Comparison of ENCODE assay signal across 8 mouse cellular contexts in the genomic region with DNA sequence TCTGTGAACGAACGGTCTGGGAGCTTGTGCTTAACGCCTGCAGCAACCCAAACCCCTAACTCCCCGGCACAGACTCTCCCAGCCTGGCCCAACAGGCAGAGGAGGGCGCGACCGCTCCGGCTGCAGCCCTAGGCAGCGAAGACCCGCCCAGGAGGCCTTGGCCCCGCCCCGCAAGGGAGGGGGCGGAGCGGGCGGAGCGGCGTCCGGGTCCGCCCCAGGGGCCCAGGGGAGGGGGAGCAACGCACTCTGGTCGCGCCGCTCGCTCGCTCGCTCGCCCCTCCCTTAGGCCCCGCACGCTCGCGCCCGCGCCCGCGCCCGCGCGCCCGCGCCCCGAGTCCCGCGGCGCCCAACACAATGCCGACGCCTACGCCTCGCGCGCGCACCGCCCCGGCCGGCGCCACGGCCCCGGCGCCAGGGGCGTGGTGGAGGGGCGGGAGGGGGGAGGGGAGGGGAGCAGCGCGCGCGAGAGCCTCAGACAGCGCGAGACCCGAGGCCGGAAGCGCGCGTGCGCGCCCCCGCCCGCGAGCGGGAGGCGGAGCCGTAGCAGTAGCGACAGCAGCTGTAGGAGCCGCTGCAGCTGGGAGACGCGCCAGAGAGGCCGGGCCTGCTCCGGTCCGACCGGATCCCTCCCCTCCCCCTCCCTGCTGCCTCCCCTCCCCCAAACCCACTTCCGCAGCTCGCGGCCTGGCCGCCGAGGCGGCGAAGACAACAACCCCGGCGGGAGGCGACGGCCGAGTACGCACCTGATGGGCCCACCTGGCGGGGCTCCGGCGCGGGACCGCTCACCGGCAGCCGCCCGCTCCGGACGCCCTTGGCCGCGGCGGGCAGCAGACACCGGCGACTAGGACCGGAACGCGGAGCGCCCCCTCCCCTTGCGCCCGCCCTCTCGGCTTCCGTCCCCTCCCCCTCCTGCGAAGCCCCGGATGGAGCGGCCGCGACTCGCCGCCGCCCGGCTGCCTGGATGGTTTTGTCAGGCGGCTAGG. TPM values are rescaled to one million over a fixed set of nuclear protein-coding genes. Genes with fewer than 3 reads are reported as not detected.
DNase-seq lines count a peak whose midpoint lies in the region; ATAC-seq and TF ChIP-seq lines count a peak whose summit lies in the region.

No protein-coding gene starts in this region.

- H3K4me1 ChIP-seq in bone marrow macrophage, adult 2 months (ENCODE audit: control insufficient read depth, insufficient read depth, low read length) = peaks cover 35% of the 10 kb centered on the region
- H3K4me1 ChIP-seq in embryonic fibroblast, embryonic 13.5 days (ENCODE audit: control insufficient read depth, insufficient read depth, low read length) = peaks cover 10% of the 10 kb centered on the region
- peaks cover 52% of the 10 kb centered on the region for H3K4me1 ChIP-seq in heart, embryonic 10.5 days
- peaks cover 55% of the 10 kb centered on the region for H3K4me1 ChIP-seq in kidney, embryonic 15.5 days

- DNase-seq in A20 (ENCODE audit: low read depth, low spot score) (peak; percentile 94), liver (peak; percentile 97)
- DNase-seq in heart, embryonic 10.5 days (ENCODE audit: low spot score) = peak; percentile 97
- DNase-seq in spleen, postnatal 4 days (ENCODE audit: low spot score in 2 of 2) = peak; percentile 93 to 95

- under 1% methylated on average over 94 of the region's 133 CpGs for WGBS in heart, embryonic 10.5 days
- under 1% methylated on average over 71 of the region's 133 CpGs for WGBS in kidney, embryonic 15.5 days

- peak overlapping the region; percentile 71 for H3K4me2 ChIP-seq in kidney, embryonic 15.5 days

- ATAC-seq in kidney, embryonic 15.5 days (replicated peaks; ENCODE audit: low FRiP score) = peak; percentile 94
- ATAC-seq in monocyte, adult 5-6 weeks (replicated peaks; ENCODE audit: insufficient number of reproducible peaks, low FRiP score, low TSS enrichment, poor library complexity, severe bottlenecking) = peak; percentile 68

- TF ChIP-seq POLR2A in bone marrow macrophage, adult 2 months (IDR thresholded peaks at IDR 0.05; ENCODE audit: borderline replicate concordance, low read depth, low read length) = no peak
- peak; percentile 96 for TF ChIP-seq POLR2A in embryonic fibroblast, embryonic 13.5 days (IDR thresholded peaks at IDR 0.05; ENCODE audit: low read depth, low read length)

- peak overlapping the region; percentile 96 for H3K27ac ChIP-seq in bone marrow macrophage, adult 2 months (ENCODE audit: insufficient read depth, low read depth, low read length)
- peak overlapping the region; percentile 98 for H3K27ac ChIP-seq in embryonic fibroblast, embryonic 13.5 days (ENCODE audit: insufficient read depth, low read length)
- H3K27ac ChIP-seq in heart, embryonic 10.5 days = peak overlapping the region; percentile 100
- H3K27ac ChIP-seq in kidney, embryonic 15.5 days = peak overlapping the region; percentile 99

- no peaks in the 10 kb centered on the region for H3K9me3 ChIP-seq in heart, embryonic 10.5 days
- no peaks in the 10 kb centered on the region for H3K9me3 ChIP-seq in kidney, embryonic 15.5 days (replicated peaks)

- peak overlapping the region; percentile 85 for H3K4me3 ChIP-seq in bone marrow macrophage, adult 2 months (ENCODE audit: insufficient read depth, low read length)
- peak overlapping the region; percentile 77 for H3K4me3 ChIP-seq in embryonic fibroblast, embryonic 13.5 days (ENCODE audit: insufficient read depth, low read length)
- peak overlapping the region; percentile 96 for H3K4me3 ChIP-seq in heart, embryonic 10.5 days
- H3K4me3 ChIP-seq in kidney, embryonic 15.5 days (replicated peaks) = peak overlapping the region; percentile 87

- no peak for TF ChIP-seq CTCF in bone marrow macrophage, adult 2 months (IDR thresholded peaks at IDR 0.05; ENCODE audit: low read depth, low read length)
- no peak for TF ChIP-seq CTCF in embryonic fibroblast, embryonic 13.5 days (IDR thresholded peaks at IDR 0.05; ENCODE audit: borderline replicate concordance, insufficient read depth, low read length)

- no peaks in the 10 kb centered on the region for H3K36me3 ChIP-seq in heart, embryonic 10.5 days
- H3K36me3 ChIP-seq in kidney, embryonic 15.5 days = no peaks in the 10 kb centered on the region

- H3K27me3 ChIP-seq in heart, embryonic 10.5 days (ENCODE audit: insufficient read depth, poor library complexity, severe bottlenecking) = no peaks in the 10 kb centered on the region
- no peaks in the 10 kb centered on the region for H3K27me3 ChIP-seq in kidney, embryonic 15.5 days

- H3K9ac ChIP-seq in kidney, embryonic 15.5 days = peak overlapping the region; percentile 99

RNA-seq across cellular contexts. Expression of a gene that starts 1.0 kb away (rescaled TPM):
- 8.7 and 10.3 TPM in 2 replicates for polyA plus RNA-seq in bone marrow macrophage, adult 2 months (2012; ENCODE audit: insufficient read depth, insufficient read length, missing spikeins)
- 7.1 and 10.6 TPM in 2 replicates for polyA plus RNA-seq in embryonic fibroblast, embryonic 13.5 days (2011; ENCODE audit: insufficient read length, low read depth, missing spikeins)
- 14.1 and 15.6 TPM in 2 replicates for polyA plus RNA-seq in heart, embryonic 10.5 days (2016; fragmentation: Nextera tagmentation; extraction: Ambion mirVana)
- polyA plus RNA-seq in kidney, embryonic 15.5 days (2015; fragmentation: Nextera tagmentation; extraction: Ambion mirVana) = 17.8 and 17.9 TPM in 2 replicates
- total RNA-seq in monocyte, adult 5-6 weeks (2017) = 25.2 to 30.1 TPM (median 28.5 TPM) in 3 replicates

RNA-seq across cellular contexts. Expression of a gene that starts 45.3 kb away (rescaled TPM):
- 52.0 and 53.4 TPM in 2 replicates for polyA plus RNA-seq in bone marrow macrophage, adult 2 months (2012; ENCODE audit: insufficient read depth, insufficient read length, missing spikeins)
- polyA plus RNA-seq in embryonic fibroblast, embryonic 13.5 days (2011; ENCODE audit: insufficient read length, low read depth, missing spikeins) = 44.9 and 47.1 TPM in 2 replicates
- 74.9 and 90.0 TPM in 2 replicates for polyA plus RNA-seq in heart, embryonic 10.5 days (2016; fragmentation: Nextera tagmentation; extraction: Ambion mirVana)
- 56.9 and 59.8 TPM in 2 replicates for polyA plus RNA-seq in kidney, embryonic 15.5 days (2015; fragmentation: Nextera tagmentation; extraction: Ambion mirVana)
- total RNA-seq in monocyte, adult 5-6 weeks (2017) = 36.2 to 50.5 TPM (median 46.3 TPM) in 3 replicates

RNA-seq across cellular contexts. Expression of a gene that starts 45.4 kb away (rescaled TPM):
- polyA plus RNA-seq in bone marrow macrophage, adult 2 months (2012; ENCODE audit: insufficient read depth, insufficient read length, missing spikeins) = 15.7 and 16.8 TPM in 2 replicates
- 18.9 and 21.1 TPM in 2 replicates for polyA plus RNA-seq in embryonic fibroblast, embryonic 13.5 days (2011; ENCODE audit: insufficient read length, low read depth, missing spikeins)
- 20.4 and 22.4 TPM in 2 replicates for polyA plus RNA-seq in heart, embryonic 10.5 days (2016; fragmentation: Nextera tagmentation; extraction: Ambion mirVana)
- 23.3 and 26.1 TPM in 2 replicates for polyA plus RNA-seq in kidney, embryonic 15.5 days (2015; fragmentation: Nextera tagmentation; extraction: Ambion mirVana)
- total RNA-seq in monocyte, adult 5-6 weeks (2017) = 14.9 to 33.3 TPM (median 21.4 TPM) in 3 replicates

Comparison
In these comparisons a context has a peak if more than half of its experiments do, and no peak if none do; other contexts are left out.
1. Peak in every context shown above with its lines: DNase-seq, ATAC-seq, H3K4me3 ChIP-seq and H3K27ac ChIP-seq.